Mouse (Mus musculus): ENCODE data around the gene Mrps33.

The Mrps33 gene

DNA sequence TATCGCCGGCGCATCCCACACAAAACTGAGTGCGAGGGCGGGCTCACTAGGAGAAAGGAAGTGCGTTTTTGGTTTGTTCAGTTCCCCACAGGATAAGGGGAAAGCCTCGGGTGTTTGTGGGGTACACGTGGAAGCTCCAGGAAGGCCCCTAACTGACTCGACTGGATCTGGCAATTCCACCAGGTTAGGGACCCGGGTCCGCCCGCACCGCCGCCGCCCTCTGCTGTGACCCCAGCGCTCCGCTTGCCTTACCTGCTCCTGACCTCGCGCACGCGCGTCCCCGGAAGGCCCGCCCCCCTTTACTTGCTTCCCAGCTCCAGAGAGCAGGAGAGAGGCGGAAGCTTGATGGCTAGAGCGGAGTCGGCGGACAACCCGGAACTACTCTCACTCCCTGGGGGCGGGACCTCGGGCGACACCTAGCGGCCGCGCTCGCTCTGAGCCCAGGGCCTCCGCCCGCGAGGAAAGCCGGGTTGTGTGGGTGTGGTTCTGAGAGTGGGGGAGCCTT, at the start of gene Mrps33:
Gene Mrps33 (minus strand): TSS at position 377 of the 505 bp plus-strand sequence.
- DNase-seq, result peak; percentile 98 to 99

DNA sequence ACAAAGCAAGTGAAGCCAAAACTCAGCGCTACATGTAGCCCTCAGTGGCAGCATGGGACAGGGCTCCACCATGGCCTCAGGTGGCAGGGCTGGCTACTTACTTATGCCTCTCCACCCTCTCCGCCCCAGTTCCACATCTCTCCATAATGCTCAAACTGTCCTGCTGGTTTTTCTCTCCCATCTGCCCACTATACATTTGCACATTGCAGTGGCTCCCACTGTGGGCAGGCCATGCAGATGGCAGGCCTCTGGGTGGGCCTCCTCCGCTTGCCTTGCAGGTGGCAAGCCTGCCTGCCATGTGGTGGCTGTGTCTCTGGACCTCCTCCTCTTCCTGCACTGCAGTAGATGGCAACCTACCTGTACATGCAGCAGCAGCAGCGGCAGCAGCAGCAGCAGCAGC, 38.9 kb upstream of the Mrps33 start:
- DNase-seq, result no peak

DNA sequence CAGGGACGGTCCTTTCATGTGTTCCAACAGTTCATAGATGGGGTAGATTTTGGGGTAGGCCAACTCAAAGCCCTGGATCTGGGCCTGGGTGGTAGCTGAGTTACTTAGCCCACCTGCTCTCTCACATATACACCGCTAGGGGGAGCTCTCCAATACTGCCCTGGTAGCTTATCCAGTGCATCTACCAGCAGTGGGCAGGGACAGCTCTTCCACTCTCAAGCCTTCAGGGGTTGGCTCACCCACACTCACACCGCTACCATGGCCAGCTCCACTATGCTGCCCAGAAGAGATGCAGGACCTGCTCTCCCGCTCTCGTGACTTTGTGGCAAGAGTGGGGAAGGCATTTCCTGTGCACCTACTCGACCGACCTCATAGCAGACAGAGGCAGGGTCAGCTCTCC, 38.0 kb upstream of the Mrps33 start:
- no peak for DNase-seq

DNA sequence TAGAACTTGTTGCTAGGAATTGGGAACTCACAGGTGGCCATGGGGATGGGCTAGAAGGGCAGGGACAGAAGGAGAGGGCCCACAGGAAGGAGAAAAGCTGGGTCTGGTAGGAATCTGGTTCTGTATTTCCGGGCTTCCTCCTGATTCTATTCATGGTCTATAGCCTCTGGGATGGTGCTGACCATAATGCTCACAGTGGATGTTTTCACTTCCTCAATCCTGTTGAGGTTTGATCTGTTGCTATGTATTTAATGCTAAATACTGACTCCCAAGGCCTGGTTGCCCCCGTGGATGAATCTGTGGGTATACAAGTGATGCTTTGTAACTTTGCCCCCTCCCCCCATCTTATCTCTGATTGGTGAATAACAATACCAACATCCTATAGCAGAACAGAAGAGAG, 36.8 kb upstream of the Mrps33 start:
- no peak for DNase-seq

DNA sequence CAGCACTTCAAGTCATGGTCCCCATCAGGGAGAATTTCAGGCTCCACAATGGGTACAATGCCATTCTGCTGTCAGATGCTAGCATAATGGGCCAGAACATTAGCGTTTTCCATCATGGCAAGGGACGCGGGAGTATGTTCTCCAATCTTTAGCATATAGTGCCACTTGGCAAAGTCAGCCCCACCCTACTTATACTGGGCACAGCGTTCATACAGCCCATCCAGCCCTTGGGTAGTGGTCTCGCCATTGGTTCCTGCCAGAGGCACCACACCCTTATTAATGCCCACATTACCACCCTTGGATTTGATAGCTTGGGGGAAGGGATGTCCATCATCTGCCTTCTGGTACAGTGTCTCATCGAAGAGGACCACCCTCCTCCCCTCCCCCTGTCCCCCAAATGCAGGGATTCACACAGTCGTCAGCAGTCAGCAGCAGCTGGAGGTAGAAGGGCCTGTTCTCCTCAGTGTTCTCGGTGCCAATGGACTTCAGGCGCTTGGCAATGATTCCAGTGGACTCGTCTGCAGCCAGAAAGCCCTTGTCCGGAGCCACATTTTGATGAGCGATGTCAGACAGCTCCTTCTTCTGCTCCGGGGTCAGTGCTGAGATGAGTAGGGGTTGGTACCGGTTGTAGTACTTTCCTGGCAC, 33.0 kb upstream of the Mrps33 start:
- DNase-seq, result no peak

DNA sequence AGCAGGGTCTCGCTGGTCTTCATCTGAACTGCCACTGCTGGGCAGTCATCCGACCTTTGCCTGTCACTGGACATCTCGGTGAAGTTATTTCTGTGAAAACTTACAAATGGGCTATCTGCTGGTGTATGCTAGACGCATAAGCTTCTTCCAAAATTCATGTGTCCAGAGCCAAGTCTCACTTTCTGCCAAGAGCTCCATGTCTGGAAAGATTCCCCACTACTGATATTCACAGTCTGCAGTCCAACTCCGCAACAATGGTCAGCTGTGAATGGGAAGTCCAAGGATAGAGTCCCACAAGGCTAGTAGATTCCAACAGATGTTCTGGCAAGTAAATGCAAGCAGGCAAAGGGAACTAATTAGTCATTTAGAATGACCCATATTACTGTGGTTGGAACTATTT, 17.9 kb upstream of the Mrps33 start:
- no peak for DNase-seq

DNA sequence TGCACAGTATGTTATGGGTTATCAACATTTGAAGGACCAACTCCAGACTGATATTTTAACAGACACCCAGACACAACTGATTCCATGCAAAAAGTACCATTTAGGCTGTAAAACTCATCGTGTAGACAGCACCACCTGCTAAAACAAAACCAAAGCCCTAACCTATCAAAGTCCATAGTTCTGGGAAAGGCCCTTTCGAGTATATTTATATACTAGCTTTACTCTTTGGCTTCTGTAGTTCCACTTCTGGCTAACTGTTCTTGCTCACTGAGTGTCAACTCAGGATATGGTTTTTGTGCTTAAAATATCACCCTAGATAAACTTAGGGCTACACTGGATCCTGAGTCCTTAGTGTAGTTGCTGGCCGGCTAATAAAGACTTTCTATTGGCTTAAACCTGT, 10.5 kb upstream of the Mrps33 start:
- no peak for DNase-seq

DNA sequence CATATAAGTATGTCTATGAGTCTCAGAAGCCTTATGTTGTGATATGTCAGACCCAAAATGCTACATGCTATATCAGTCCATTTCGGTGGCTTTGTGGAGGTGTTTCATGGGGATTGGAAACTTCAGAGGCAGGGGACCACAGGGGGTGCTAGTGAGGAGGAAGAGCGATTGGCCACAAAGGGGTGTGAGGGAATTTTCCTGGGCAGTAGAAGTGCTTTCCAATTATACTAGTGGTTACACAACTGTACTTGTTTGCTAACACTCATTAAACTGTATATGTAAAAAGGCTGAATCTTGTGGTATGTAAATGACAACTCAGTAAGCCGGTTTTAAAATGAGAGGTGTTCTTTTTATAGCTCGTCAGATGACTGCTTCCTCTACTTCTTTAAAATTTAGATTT, 8.1 kb upstream of the Mrps33 start:
- DNase-seq, result no peak

DNA sequence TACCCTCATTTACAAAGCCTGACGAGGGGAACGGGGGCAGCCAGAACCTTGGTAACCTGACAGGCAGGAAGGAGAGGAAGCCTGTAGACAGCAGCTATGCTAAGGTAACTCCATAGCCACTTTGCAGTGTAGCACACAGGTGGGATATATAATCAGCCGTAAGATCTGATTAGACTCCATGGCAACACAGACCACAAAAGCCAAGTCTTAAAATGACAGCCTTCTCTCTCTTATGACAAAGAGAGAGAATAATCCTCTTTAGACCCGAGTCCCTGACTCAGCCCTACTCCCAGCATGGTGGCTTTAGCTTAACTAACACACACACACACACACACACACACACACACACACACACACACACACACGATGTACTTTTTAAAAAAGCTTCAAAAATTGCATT, 2.3 kb downstream of the Mrps33 start:
- DNase-seq, result no peak

DNA sequence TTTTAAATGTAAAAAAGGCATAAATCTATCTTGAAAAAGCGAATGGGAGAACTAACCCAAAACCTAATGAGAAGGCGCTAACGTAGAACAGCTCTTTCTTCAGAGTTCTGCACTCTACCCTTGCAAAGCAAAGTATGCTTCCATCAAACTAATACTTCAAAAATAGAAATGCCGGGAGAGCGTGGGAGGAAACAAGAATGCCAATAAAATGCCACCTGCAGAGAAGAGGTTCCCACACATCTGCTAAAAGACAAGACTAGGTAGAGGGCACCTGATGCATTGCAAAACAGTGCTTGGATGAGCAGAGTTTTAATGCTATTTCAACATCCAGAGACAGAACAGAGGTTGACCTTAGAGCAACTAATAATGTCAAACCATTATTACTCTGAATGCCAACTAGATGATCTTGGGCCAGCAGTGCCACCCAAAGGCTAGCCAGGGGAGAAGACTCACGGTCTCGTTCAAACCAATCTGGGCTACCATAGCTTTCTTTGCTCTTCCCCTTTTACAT, 3.7 kb downstream of the Mrps33 start:
- no peak for DNase-seq

DNA sequence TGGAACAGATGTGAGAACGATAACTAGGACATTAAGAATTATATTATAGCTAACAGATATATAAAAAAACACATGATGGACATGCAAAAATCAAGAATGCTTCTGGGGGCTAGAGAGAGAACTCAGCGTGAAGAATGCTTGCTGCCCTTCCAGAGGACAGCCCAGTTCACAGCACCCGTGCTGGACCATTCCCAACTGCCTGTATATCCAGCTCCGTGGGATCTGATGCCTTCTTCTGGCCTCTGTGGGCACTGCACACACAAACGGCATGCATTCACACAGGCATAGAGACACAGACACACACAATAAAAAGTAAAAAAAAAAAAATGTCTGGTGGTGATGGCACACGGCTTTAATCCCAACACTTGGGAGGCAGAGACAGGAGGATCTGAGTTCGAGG, 4.5 kb downstream of the Mrps33 start:
- no peak for DNase-seq

DNA sequence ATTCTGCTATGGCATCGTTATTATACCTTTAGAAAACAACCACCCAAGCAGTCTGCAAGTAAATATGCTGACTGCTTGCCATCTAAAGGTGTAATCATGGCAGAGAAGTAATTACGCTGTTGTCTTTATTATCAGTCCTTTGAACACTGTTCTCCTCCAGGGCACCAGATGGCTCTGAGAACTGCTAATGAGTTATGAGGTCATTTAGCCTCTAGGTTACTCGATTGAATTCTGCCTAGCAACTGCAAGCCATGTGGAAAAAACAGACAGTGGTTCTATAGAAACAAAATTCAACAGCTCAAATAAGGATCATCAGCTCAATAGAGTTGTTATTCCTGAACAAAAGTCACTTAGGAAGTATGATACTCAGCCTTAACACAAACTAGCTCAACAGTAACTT, 4.9 kb downstream of the Mrps33 start:
- no peak for DNase-seq

DNA sequence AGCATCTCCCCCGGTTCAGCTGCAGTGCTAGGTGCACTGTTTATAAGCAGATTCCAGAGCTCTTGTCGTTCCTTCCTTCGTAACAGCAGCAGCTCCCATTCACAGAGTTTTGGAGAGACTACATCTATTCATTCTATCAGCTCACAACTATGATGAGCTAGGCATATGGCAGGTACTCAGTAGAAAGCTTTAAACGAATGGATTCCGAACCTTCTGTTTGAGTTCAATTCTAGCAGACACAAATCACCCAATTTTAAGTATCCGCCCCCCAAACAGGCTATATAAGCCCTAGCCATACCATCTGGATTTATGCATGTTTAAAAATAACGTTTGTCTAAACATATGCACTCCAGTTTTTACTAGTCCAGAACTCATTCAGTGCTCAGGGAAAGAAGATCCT, 9.8 kb downstream of the Mrps33 start:
- DNase-seq, result no peak

DNA sequence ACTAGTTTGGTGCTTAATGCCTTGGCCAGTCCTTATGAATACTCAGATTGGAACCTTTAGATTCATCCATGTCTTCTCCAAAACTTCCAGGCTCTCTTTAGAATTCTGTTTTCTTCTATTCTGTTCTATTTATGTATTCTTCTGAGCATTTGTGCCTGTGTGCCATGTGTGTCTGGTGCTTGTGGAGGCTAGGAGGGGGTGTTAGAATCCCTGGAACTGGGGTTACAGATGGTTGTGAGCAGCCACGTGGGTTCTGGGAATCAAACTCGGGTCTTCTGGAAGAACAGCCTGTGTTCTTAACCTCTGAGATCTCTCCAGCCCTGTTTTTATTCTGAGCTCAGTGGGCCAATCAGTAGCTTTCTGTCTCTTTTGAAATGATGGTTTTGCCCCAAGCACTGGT, 13.7 kb downstream of the Mrps33 start:
- DNase-seq, result no peak

DNA sequence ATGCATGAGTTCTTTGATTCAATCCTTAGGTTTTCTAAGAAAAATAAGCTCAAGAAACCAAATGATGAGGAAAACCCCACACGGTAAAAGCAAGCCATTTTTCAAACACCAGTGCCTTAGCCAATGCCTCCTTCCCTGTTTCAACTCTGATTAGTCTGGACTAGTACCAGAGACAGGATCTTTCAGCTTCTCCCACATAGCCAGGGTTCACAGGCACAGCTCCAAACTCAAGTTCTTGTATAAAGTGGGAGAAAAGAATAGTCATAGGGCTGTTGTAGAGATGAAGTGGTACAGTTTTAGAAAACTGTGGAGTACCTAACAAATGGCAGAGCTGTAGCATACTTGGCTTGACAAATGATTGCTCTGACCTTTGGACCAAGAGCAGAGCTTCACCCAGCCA, 14.6 kb downstream of the Mrps33 start:
- DNase-seq, result no peak

DNA sequence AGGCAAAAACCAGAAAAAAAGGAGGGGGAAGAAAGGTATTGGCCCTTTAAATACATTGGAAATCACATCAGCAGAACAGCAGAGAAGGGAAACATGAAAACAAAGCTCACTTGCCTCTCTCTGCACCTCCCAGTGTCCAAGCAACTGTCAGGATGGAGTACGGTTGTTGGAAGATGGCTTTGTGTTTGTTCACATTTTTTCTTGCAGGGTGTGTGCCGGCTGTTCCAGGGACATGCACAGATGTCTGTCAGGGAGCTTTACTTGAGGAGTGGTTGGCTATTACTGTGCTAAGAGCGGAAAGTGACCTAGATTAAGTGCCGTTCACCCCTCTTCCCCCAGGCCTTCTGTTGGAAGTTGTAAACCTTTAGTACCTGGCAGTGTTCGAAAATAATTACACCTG, 19.0 kb downstream of the Mrps33 start:
- DNase-seq, result no peak

DNA sequence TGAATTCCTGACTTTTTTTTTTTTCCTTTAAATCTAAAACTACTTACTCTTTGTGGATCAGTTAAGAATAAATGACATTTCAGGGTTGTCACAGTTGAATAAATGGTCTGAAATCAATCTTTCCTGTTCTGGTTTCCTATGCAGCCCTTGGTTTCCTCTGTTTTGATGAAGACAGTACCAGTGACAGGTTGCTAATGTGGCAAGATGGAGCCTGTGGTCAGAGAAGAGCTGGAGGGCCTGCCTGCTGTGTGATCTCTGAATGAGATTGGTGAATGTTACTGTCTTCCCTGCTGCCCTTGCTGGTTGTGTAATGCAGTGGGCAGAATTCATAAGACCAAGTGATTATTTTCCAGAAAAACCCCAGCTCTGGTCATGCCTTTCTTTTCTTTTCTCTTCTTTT, 22.4 kb downstream of the Mrps33 start:
- DNase-seq, result no peak

DNA sequence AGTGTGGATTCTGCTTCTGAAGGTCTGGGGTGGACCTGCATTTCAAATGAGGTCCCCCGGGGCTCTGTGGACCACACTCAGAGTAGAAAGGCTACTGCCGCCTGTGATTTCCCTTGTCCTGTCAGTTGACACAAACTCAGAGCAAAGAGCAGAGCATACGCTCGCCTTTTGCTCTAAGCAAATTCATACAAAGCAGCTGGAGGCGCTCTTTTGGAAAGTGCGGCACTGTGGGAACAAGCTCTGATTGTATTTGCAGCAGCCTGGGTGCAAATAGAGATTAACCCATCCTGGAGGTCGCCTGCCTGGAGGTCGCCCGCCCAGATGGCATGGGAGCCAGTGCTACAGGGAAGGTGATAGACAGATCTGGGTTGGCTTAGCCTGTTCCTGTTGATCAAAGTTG, 23.0 kb downstream of the Mrps33 start:
- DNase-seq, result no peak

DNA sequence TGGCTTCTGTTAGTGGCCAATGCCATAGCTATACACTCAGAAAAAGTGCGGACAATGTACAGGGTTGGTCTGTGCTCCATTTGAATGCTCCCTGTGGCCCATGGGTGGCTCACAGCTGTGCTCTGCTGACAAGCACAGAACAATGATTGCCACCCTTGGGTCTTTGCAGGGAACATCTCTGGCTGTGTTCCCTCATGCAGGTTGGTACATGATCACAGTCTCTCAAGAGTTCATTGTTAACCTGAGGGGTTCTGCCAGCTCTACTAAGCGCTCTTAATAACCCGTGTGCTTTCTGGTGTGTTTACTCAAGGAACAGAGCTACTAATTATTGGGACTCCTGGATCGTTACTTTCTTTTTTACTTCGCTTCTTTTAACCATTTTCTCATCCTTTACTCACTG, 24.8 kb downstream of the Mrps33 start:
- DNase-seq, result no peak

DNA sequence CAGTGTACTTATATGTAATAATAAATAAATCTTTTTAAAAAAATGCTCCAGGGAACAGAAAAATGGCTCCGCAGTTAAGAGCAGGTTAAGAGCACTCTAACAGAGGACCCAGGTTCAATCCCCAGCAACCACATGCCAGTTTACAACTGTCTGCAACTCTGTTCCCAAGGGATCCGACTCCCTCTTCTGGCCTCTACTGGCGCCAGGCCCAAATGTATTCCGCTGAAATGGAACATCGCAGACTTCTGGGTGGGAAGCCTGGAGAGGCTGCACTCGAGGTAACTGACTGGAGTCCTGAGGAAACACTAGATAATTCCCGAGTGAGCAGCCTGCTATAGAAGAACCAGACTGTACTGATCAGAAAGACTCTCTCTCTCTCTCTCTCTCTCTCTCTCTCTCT, 27.3 kb downstream of the Mrps33 start:
- no peak for DNase-seq

DNA sequence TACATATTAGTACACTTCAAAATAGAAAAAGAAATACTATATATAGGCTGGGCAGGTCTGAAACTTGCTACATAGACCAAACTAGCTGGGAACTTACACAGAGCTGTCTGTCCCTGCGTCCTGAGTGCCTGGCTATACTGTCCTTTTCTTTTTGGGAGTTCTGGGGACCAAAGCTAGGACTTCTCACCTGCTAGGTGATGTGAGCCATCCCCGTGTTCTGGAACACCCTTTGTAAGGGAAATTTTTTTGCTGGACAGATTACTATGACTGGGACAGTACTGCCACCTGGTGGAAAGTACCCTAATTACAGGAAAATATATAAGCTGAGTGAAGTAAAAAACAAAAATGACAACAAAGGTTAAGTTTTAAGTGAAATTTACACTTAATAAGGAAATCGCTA, 28.2 kb downstream of the Mrps33 start:
- peak; percentile 22 to 36 for DNase-seq

DNA sequence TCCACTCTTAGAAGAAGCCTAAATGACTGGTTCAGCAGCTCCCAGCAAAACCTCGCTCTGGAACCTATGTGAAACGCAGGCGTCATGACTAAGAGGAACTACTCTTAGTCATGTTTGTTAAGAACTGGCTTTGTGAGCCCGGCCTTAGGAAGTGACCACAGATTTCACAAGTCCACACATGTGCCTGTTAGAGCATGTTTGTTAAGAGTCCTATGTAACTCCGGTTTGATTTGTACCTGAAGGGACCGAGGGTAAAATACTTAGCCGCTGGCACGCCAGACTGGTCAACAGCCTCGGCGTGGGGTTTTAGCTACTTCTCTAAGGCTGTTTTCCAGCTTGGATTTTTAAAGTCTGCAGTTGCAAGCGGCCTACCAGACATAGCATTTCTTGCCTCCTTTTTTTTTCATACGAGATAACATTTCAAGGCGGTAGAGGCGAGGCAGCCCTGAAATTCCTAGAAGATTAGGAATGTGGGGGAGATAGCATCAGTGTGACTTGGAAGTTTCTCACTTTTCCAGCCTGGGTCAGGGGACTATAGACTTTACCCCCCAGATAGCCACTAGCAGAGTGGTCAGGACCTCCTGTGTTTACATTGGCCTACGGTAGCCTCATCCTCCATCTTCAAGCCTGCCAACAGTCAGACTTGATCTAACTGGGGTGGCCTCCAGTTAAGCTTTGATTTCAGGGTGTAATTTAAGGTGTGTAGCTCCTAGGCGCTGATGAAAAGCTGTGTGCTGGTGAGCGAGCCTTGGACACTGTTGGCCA, 28.8 kb downstream of the Mrps33 start:
- peak in 1 of 2 experiments; percentile 12 for DNase-seq

DNA sequence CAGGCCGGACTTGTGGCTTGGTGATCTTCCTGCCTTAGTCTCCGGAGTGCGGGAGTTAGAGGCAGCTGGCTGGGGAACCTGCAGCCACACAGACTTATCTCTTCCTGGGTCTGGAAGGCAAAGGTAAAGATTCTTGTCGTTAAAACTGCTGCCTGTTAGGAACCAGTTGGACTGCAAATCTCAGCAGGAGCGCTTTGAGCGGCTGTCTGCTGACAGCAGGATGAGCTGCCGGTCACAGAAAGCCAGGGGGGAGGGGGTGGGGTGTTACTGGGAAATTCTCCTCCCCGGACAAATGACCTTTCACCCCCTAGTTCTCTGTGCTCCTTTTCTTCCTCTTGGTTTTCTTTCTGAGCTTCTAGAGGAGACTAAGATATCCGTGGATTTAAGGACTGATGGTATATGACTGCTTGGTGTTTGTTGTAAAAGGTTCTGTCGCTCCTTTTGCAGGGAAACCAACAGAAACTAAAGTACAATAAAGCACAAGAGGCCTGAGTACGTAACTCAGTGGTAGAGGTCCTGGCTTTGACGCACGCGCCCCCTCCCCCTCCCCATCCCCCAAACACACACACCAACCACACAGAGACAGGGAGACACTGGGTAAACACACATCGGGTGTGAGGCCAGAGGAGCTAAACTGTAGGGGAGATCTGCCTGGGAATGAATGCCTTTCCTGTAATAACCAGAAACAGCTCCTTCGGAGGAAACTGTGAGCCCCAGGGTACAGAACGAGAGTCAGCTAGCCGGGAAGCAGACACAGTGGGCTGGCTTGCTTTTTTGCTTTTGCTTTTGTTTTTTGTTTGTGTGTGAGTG, 29.7 kb downstream of the Mrps33 start:
- DNase-seq, result peak in 1 of 2 experiments; percentile 19

DNA sequence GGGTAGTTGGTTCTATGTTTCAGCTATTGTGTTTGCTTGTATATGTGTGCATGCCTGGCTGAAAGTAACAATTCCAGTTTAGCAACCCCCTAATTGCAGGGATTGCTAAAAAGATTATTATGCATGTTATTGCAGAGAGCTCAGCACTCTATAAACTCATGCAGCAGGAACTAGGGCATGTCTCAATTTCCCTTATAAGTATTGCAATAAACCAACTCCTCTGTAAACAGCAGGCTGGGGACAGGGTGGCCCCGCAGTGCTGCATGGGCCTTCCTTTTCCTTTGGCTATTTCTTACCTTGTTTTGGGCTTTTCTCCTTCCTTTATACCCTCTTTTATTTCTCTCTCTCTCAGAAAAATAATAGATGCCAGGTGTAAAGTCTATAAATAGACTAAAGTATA, 32.3 kb downstream of the Mrps33 start:
- DNase-seq, result no peak
